Mouse (Mus musculus): ENCODE measurements at regions not wholly inside any gene's neighbourhood (a gene's known extent, or its start where the extent isn't known, plus 50 kb on each side); places are given as distances from the start of the nearest gene placed in this dataset.

GRCm38 (mm10) chr1:30416582-30416981 lies 457.1 kb downstream of the Phf3 start:
- Histone ChIP-seq H3K9ac (replicated peaks; ENCODE audit: low read depth) (no peak overlapping the region), H3K27me3 (replicated peaks; ENCODE audit: insufficient read depth, low read length) (no peaks in the 10 kb centered on the region), H3K4me1 (ENCODE audit: insufficient read depth, low read depth, low read length) (no peaks in the 10 kb centered on the region), H3K27ac (ENCODE audit: low read length) (no peak overlapping the region), H3K4me3 (ENCODE audit: low read depth, low read length) (no peak overlapping the region), H3K4me2 (replicated peaks; ENCODE audit: low read depth, low read length) (no peak overlapping the region), H3K9me3 (ENCODE audit: low read length) (no peaks in the 10 kb centered on the region), H3K36me3 (ENCODE audit: insufficient read depth, low read length) (no peaks in the 10 kb centered on the region)
- DNase-seq (ENCODE audit: low spot score), result no peak
- TF ChIP-seq CTCF (IDR thresholded peaks at IDR 0.05), result no peak
- TF ChIP-seq EP300 (IDR thresholded peaks at IDR 0.05), result no peak
- no peak for ATAC-seq

DNA sequence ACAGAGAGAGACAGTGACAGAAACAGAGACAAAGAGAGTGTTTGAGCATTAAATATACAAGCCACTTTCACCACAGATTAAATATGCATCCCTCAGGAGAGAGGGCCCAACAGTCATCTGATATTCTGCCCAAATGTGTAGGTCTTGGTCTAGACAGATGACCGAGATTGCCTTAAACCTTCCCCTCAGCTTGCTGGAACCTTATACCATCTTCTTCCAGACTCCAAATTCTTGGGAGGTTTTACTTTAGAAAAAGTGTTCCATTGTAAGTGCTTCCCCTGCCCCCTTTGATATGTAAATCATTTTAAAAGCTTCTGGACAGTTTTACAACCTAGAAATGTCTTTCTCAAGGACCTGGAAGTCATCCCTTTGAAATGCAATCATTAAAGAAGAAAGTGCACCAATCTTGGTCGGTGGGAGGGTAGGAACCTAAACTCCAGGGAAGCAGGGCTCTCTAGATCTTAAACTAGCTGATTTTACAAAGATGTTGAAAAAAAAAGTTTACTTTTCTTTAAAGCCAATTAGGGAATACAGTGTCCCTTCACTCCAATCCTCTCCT lies 458.8 kb downstream of the Phf3 start:
- no peak for TF ChIP-seq EP300 (IDR thresholded peaks at IDR 0.05)
- TF ChIP-seq CTCF (IDR thresholded peaks at IDR 0.05), result no peak
- 40% methylated on average over 2 of the region's 2 CpGs for WGBS
- H3K27ac ChIP-seq (ENCODE audit: low read length), result no peak overlapping the region
- DNase-seq (ENCODE audit: low spot score) (no peak), ATAC-seq (no peak)
- H3K4me1 ChIP-seq (ENCODE audit: insufficient read depth, low read depth, low read length), result no peaks in the 10 kb centered on the region
- no peak overlapping the region for H3K4me3 ChIP-seq (ENCODE audit: low read depth, low read length)
- no peak overlapping the region for H3K9ac ChIP-seq (replicated peaks; ENCODE audit: low read depth)
- H3K9me3 ChIP-seq (ENCODE audit: low read length), result no peaks in the 10 kb centered on the region
- H3K27me3 ChIP-seq (replicated peaks; ENCODE audit: insufficient read depth, low read length), result no peaks in the 10 kb centered on the region
- H3K4me2 ChIP-seq (replicated peaks; ENCODE audit: low read depth, low read length), result no peak overlapping the region
- no peaks in the 10 kb centered on the region for H3K36me3 ChIP-seq (ENCODE audit: insufficient read depth, low read length)
